Comparison of ENCODE assay signal across 21 mouse cellular contexts in genomic region chr1:170709034-170709433, GRCm38 (mm10).
DNase-seq lines count a peak whose midpoint lies in the region; ATAC-seq lines count a peak whose summit lies in the region.
"Had no signal": no experiment of that assay in that cellular context is flagged by ENCODE, and none has a peak within 500 bp of the region (broad histone marks: within the 10 kb centered on the region; RNA-seq: fewer than 3 reads in every experiment).

No protein-coding gene starts in this region.

- H3K27ac ChIP-seq in heart, embryonic 11.5 days (ENCODE audit: low read depth, low read length) = 0 out of 2 replicates have a peak overlapping the region, but pooled peaks have one; percentile 22
- H3K27ac ChIP-seq in liver, embryonic 15.5 days (replicated peaks) = peak overlapping the region; percentile 21; the same call in 1 of the 2 replicates
- no peak overlapping the region for H3K27ac ChIP-seq in liver, embryonic 11.5 days (ENCODE audit: low read depth, low read length)
- no peak overlapping the region for H3K27ac ChIP-seq in kidney, embryonic 16.5 days (ENCODE audit: low read length)
- H3K27ac ChIP-seq: forebrain, embryonic 13.5 days; gastrocnemius, adult 2 months; hindbrain, embryonic 12.5 days; kidney, embryonic 15.5 days; left cerebral cortex, adult 2 months had no signal

- H3K27me3 ChIP-seq in heart, embryonic 11.5 days (ENCODE audit: control insufficient read depth, insufficient read depth, low read length) = no peaks in the 10 kb centered on the region
- no peaks in the 10 kb centered on the region for H3K27me3 ChIP-seq in liver, embryonic 15.5 days
- H3K27me3 ChIP-seq in liver, embryonic 11.5 days (replicated peaks; ENCODE audit: control insufficient read depth, insufficient read depth, low read length) = no peaks in the 10 kb centered on the region
- H3K27me3 ChIP-seq in kidney, embryonic 16.5 days (ENCODE audit: insufficient read depth, low read length) = no peaks in the 10 kb centered on the region
- H3K27me3 ChIP-seq: forebrain, embryonic 13.5 days; hindbrain, embryonic 12.5 days; kidney, embryonic 15.5 days had no signal

- H3K4me2 ChIP-seq in heart, embryonic 11.5 days = no peak overlapping the region
- H3K4me2 ChIP-seq in liver, embryonic 15.5 days = no peak overlapping the region
- no peak overlapping the region for H3K4me2 ChIP-seq in liver, embryonic 11.5 days
- H3K4me2 ChIP-seq in kidney, embryonic 16.5 days (replicated peaks; ENCODE audit: low read depth, low read length) = no peak overlapping the region
- H3K4me2 ChIP-seq: forebrain, embryonic 13.5 days; hindbrain, embryonic 12.5 days; kidney, embryonic 15.5 days; lung, embryonic 14.5 days; midbrain, embryonic 11.5 days had no signal

- no peak for ATAC-seq in heart, embryonic 11.5 days (replicated peaks; ENCODE audit: insufficient number of reproducible peaks, low FRiP score, low TSS enrichment)
- no peak for ATAC-seq in liver, embryonic 15.5 days (ENCODE audit: insufficient read depth)
- no peak for ATAC-seq in liver, embryonic 11.5 days (replicated peaks; ENCODE audit: low FRiP score)
- ATAC-seq in granulocyte monocyte progenitor cell, adult 5-6 weeks (replicated peaks; ENCODE audit: poor library complexity, severe bottlenecking) = peak; percentile 65
- ATAC-seq in monocyte, adult 5-6 weeks (replicated peaks; ENCODE audit: insufficient number of reproducible peaks, low FRiP score, low TSS enrichment, poor library complexity, severe bottlenecking) = 0 out of 2 replicates have a peak, but pooled peaks have one; percentile 18
- ATAC-seq in kidney, embryonic 16.5 days (ENCODE audit: low FRiP score, low TSS enrichment) = no peak
- ATAC-seq: forebrain, embryonic 13.5 days had no signal

- H3K36me3 ChIP-seq in heart, embryonic 11.5 days (ENCODE audit: control insufficient read depth, insufficient read depth, low read length) = peaks cover 4% of the 10 kb centered on the region; the same call in 1 of the 2 replicates
- 0 out of 2 replicates have a peak, but pooled peaks cover 5% of the 10 kb centered on the region for H3K36me3 ChIP-seq in liver, embryonic 15.5 days (replicated peaks)
- H3K36me3 ChIP-seq in liver, embryonic 11.5 days (ENCODE audit: control insufficient read depth, insufficient read depth, low read length) = no peaks in the 10 kb centered on the region
- H3K36me3 ChIP-seq in kidney, embryonic 16.5 days (ENCODE audit: insufficient read depth, low read length) = peaks cover 7% of the 10 kb centered on the region; the same call in 1 of the 2 replicates

- 70% methylated on average over 3 of the region's 3 CpGs for WGBS in heart, embryonic 11.5 days (ENCODE audit: insufficient replicate concordance)
- WGBS in liver, embryonic 15.5 days (ENCODE audit: insufficient replicate concordance) = 24% methylated on average over 3 of the region's 3 CpGs
- 53% methylated on average over 3 of the region's 3 CpGs for WGBS in liver, embryonic 11.5 days
- 81% methylated on average over 3 of the region's 3 CpGs for WGBS in kidney, embryonic 16.5 days

- no peaks in the 10 kb centered on the region for H3K9me3 ChIP-seq in heart, embryonic 11.5 days (replicated peaks; ENCODE audit: control insufficient read depth, low read length)
- H3K9me3 ChIP-seq in liver, embryonic 15.5 days (replicated peaks) = no peaks in the 10 kb centered on the region
- H3K9me3 ChIP-seq in liver, embryonic 11.5 days (ENCODE audit: control insufficient read depth, low read length) = no peaks in the 10 kb centered on the region
- H3K9me3 ChIP-seq in kidney, embryonic 16.5 days (ENCODE audit: low read length) = no peaks in the 10 kb centered on the region
- H3K9me3 ChIP-seq: forebrain, embryonic 13.5 days; hindbrain, embryonic 12.5 days; kidney, embryonic 15.5 days had no signal

- H3K4me3 ChIP-seq in heart, embryonic 11.5 days (ENCODE audit: low read depth, low read length) = no peak overlapping the region
- H3K4me3 ChIP-seq in liver, embryonic 15.5 days (replicated peaks) = no peak overlapping the region
- no peak overlapping the region for H3K4me3 ChIP-seq in liver, embryonic 11.5 days (ENCODE audit: low read depth, low read length)
- no peak overlapping the region for H3K4me3 ChIP-seq in kidney, embryonic 16.5 days (ENCODE audit: low read length)
- H3K4me3 ChIP-seq: forebrain, embryonic 13.5 days; gastrocnemius, adult 2 months; hindbrain, embryonic 12.5 days; kidney, embryonic 15.5 days; left cerebral cortex, adult 2 months had no signal

- H3K9ac ChIP-seq in heart, embryonic 11.5 days (ENCODE audit: low read depth, low read length) = no peak overlapping the region
- H3K9ac ChIP-seq in liver, embryonic 15.5 days = no peak overlapping the region
- no peak overlapping the region for H3K9ac ChIP-seq in liver, embryonic 11.5 days (ENCODE audit: low read depth, low read length)
- H3K9ac ChIP-seq in kidney, embryonic 16.5 days (replicated peaks; ENCODE audit: low read length) = no peak overlapping the region
- H3K9ac ChIP-seq: forebrain, embryonic 13.5 days; hindbrain, embryonic 12.5 days; kidney, embryonic 15.5 days; lung, embryonic 14.5 days had no signal

- no peak for DNase-seq in heart, postnatal 4 days
- no peak for DNase-seq in liver, embryonic 11.5 days (ENCODE audit: low spot score)
- DNase-seq in gastrocnemius, adult 8-10 months (ENCODE audit: low spot score in 2 of 2) = no peak
- DNase-seq: adrenal gland, postnatal 25 days; cerebellum, adult 18-20 months; cerebellum, postnatal 14 days; embryo, embryonic 11 days; gastrocnemius, adult 2 months; kidney, adult 11 months; kidney, postnatal 4 days had no signal

- H3K4me1 ChIP-seq in heart, embryonic 11.5 days (ENCODE audit: control insufficient read depth, insufficient read depth, low read length) = 0 out of 2 replicates have a peak, but pooled peaks cover 4% of the 10 kb centered on the region
- 0 out of 2 replicates have a peak, but pooled peaks cover 6% of the 10 kb centered on the region for H3K4me1 ChIP-seq in liver, embryonic 15.5 days (replicated peaks)
- H3K4me1 ChIP-seq in liver, embryonic 11.5 days (replicated peaks; ENCODE audit: control insufficient read depth, insufficient read depth, low read length) = 0 out of 2 replicates have a peak, but pooled peaks cover 2% of the 10 kb centered on the region
- H3K4me1 ChIP-seq in kidney, embryonic 16.5 days (ENCODE audit: insufficient read depth, low read length) = no peaks in the 10 kb centered on the region
- H3K4me1 ChIP-seq: hindbrain, embryonic 12.5 days; kidney, embryonic 15.5 days had no signal

Comparison
In these comparisons a context has a peak if more than half of its experiments do, and no peak if none do; other contexts are left out.
1. H3K27ac ChIP-seq: peak in heart, embryonic 11.5 days (single experiment) and liver, embryonic 15.5 days (single experiment); none in liver, embryonic 11.5 days (single experiment) and kidney, embryonic 16.5 days (single experiment).
2. ATAC-seq: peak in granulocyte monocyte progenitor cell, adult 5-6 weeks (single experiment) and monocyte, adult 5-6 weeks (single experiment); none in heart, embryonic 11.5 days (single experiment), liver, embryonic 15.5 days (single experiment), liver, embryonic 11.5 days (single experiment) and kidney, embryonic 16.5 days (single experiment).